Mouse (Mus musculus) lung, postnatal 0 days (tissue): ENCODE measurements around the gene Gfra1. TPM values are rescaled to one million over a fixed set of nuclear protein-coding genes. Genes with fewer than 3 reads are reported as not detected.
A peak's percentile ranks its signal among the peaks of the same experiment; 100 is the strongest.

ENCODE experiments used
- ATAC-seq: fragments of 200-750 bp; cut with Nextera tagmentation; 2 replicates; pipeline ENCODE4 v1.8.0; 2017; ENCODE audit warnings: moderate library complexity
- DNase-seq: peaks from one replicate; pipeline ENCODE4 v3.0.0-alpha.2; 2016; ENCODE audit warnings: low spot score
- H3K27ac ChIP-seq: fragments of 300-500 bp; sonication (generic); 2 replicates; pipeline ENCODE4 v1.5.1; 2014; ENCODE audit warnings: antibody characterized with exemption, mild to moderate bottlenecking, low read length, mixed read lengths
- H3K27me3 ChIP-seq: fragments of 300-500 bp; sonication (generic); replicated peaks from 2 replicates; pipeline ENCODE4 v1.6.1; 2014; ENCODE audit warnings: low read length, mixed read lengths; ENCODE audit not compliant: insufficient read depth
- H3K36me3 ChIP-seq: fragments of 300-500 bp; sonication (generic); 2 replicates; pipeline ENCODE4 v1.6.1; 2014; ENCODE audit warnings: low read length, mixed read lengths; ENCODE audit not compliant: insufficient read depth
- H3K4me1 ChIP-seq: fragments of 300-500 bp; sonication (generic); 2 replicates; pipeline ENCODE4 v1.6.1; 2014; ENCODE audit warnings: antibody characterized with exemption, low read depth, low read length, mixed read lengths; ENCODE audit not compliant: insufficient read depth
- H3K4me2 ChIP-seq: fragments of 300-500 bp; sonication (generic); replicated peaks from 2 replicates; pipeline ENCODE4 v1.6.1; 2014; ENCODE audit warnings: low read depth, mild to moderate bottlenecking, low read length, moderate library complexity, mixed read lengths
- H3K4me3 ChIP-seq: fragments of 300-500 bp; sonication (generic); 2 replicates; pipeline ENCODE4 v1.5.1; 2014; ENCODE audit warnings: low read depth, low read length
- H3K9ac ChIP-seq: fragments of 300-500 bp; sonication (generic); replicated peaks from 2 replicates; pipeline ENCODE4 v1.6.1; 2014; ENCODE audit warnings: low read depth, mild to moderate bottlenecking
- H3K9me3 ChIP-seq: fragments of 300-500 bp; sonication (generic); 2 replicates; pipeline ENCODE4 v1.6.1; 2016; ENCODE audit warnings: low read length, mixed read lengths
- CTCF ChIP-seq: IDR thresholded peaks from 2 replicates; pipeline ENCODE4 v1.5.1; 2016; ENCODE audit warnings: antibody characterized with exemption, mild to moderate bottlenecking
- EP300 ChIP-seq: IDR thresholded peaks from 2 replicates; pipeline ENCODE4 v1.6.1; 2016; ENCODE audit warnings: antibody characterized with exemption, mild to moderate bottlenecking, control low read depth
- WGBS: fragments of 180-500 bp; shearing (Covaris S2); extraction: QIAGEN DNeasy Blood & Tissue Kit; methylation state at CpG from one replicate; pipeline ENCODE4 v1.1.7; 2014; 5-methylcytosine and 5-hydroxymethylcytosine counted together
- polyA plus RNA-seq: library from polyadenylated mRNA; unstranded; fragments of >200 nt; fragmentation: Nextera tagmentation; extraction: Ambion mirVana; gene quantifications from 2 replicates; pipeline ENCODE4 v1.2.1, GENCODE M21; 2015

Gene Gfra1
- polyA plus RNA-seq, 1 experiment from 2014 or later: 6.2 TPM

DNA sequence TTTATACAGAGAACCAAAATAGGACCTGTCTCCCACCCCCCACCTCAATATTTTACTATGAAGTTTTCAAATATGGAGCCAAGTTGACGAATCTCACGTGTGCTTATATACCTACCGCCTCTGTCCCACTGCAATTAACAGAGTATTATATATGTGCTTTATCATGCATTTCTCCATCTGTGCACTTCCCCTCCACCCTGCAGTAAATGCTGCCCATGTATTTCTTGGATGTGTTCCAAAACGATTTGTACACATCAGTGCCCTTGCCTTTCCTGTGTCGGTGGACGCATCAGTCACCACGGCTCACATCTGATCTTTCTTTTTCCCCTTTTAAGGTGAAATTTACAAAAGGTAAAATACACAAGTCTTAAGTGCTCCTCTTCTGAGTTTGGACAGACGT is 77.7 kb downstream of the Gfra1 start:
- WGBS: 25% methylated on average over 8 of the region's 8 CpGs
- no peak overlapping the region for H3K4me3 ChIP-seq
- no peak overlapping the region for H3K27ac ChIP-seq
- no peaks in the 10 kb centered on the region for H3K36me3 ChIP-seq
- H3K4me2 ChIP-seq: no peak overlapping the region
- no peak for TF ChIP-seq EP300
- no peak for TF ChIP-seq CTCF
- no peaks in the 10 kb centered on the region for H3K9me3 ChIP-seq
- ATAC-seq (no peak), DNase-seq (peak; percentile 11)
- H3K9ac ChIP-seq: no peak overlapping the region
- no peaks in the 10 kb centered on the region for H3K27me3 ChIP-seq
- no peaks in the 10 kb centered on the region; the same call in 1 of the 2 replicates for H3K4me1 ChIP-seq

DNA sequence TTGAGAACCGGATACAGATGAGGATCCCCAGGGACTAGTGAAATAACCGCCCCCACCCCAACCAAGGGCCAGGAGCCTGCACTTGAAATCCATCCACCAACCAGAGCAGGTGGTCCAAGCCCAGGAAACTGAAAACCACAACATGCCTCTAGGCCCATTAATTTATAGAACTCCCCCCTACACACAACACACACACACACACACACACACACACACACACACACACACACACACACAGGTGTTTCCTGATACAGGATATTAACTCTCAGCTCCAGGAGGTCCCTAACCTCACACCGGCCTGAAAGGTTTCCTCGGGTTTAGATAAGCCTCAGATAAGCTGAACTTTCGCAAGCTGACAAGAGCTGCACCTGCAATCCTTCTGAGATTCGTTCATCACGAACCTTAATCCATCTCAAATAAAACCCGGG is 79.0 kb downstream of the Gfra1 start:
- H3K9me3 ChIP-seq: no peaks in the 10 kb centered on the region
- 30% methylated on average over 8 of the region's 8 CpGs for WGBS
- H3K4me3 ChIP-seq: no peak overlapping the region
- H3K27ac ChIP-seq: no peak overlapping the region
- no peak overlapping the region for H3K4me2 ChIP-seq
- no peak overlapping the region for H3K9ac ChIP-seq
- DNase-seq: no peak
- H3K27me3 ChIP-seq: no peaks in the 10 kb centered on the region
- TF ChIP-seq CTCF (no peak), EP300 (no peak)
- no peak for ATAC-seq
- no peaks in the 10 kb centered on the region for H3K36me3 ChIP-seq
- no peaks in the 10 kb centered on the region; the same call in 1 of the 2 replicates for H3K4me1 ChIP-seq

DNA sequence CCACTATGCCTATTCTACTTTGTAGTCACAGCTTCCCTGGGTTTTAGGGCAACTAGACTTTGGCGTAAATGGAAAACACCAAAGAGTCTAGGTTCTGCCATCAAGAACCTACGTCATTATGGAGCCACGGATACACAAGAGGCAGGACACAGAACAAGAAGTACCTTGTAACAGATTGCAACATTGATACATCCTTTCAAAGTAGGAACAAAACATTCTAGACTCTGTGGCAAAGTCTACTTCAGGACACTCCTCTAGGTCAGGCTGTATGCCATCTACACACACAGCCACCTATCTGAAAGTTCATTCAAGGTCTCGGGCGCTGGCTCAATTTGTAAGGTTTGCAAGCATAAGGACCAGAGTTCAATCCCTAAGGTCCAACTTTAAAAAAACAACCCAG is 81.1 kb downstream of the Gfra1 start:
- Histone ChIP-seq H3K4me3 (no peak overlapping the region), H3K4me2 (no peak overlapping the region), H3K27ac (no peak overlapping the region), H3K4me1 (no peaks in the 10 kb centered on the region; the same call in 1 of the 2 replicates), H3K9me3 (no peaks in the 10 kb centered on the region), H3K36me3 (no peaks in the 10 kb centered on the region), H3K9ac (no peak overlapping the region), H3K27me3 (no peaks in the 10 kb centered on the region)
- no peak for TF ChIP-seq EP300
- TF ChIP-seq CTCF: no peak
- ATAC-seq (no peak), DNase-seq (no peak)
- 96% methylated on average over 5 of the region's 5 CpGs for WGBS

DNA sequence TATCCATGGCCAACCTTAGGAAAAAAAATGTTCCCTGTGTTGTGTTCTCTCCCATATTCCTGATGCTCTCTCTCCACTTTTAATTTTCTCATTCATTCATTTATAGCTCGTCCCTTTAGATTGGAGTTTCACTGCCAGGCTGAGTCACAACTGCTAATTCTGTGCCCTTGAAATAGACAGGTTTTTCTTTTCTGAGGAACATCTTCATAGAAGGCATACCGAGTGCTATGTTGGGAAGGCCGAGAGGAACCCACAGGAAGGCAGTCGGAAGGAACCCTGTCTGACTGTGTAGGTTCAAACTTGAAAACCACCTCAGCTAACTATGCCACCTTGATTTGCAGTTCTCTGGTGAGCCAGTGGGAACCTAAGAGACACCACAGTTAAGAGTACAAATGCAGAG is 81.6 kb downstream of the Gfra1 start:
- TF ChIP-seq CTCF (no peak), EP300 (no peak)

DNA sequence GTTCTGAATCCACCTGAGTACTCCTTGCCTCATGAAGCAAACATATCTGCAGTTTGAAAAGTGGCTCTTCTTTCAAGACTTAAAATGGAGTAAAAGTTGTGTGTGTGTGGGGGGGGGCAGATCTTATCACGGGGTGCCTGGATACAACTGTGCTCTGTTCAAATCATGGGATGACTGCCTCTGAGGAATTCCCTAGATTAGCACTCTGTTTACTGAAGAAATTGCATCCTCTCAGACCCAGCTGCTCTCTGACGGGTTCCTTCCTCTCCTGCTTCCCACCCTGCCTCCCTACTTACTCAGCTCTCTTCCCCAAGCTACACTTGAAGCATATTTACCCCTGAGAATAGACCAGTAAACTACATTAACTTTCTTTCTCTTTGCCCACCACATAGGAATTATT is 87.2 kb downstream of the Gfra1 start:
- Histone ChIP-seq H3K27ac (no peak overlapping the region), H3K4me1 (no peaks in the 10 kb centered on the region), H3K27me3 (no peaks in the 10 kb centered on the region), H3K4me2 (no peak overlapping the region), H3K36me3 (no peaks in the 10 kb centered on the region), H3K9ac (no peak overlapping the region), H3K9me3 (no peaks in the 10 kb centered on the region), H3K4me3 (no peak overlapping the region)
- DNase-seq (no peak), ATAC-seq (no peak)
- TF ChIP-seq EP300 (no peak), CTCF (no peak)
- WGBS: 18% methylated on average over 2 of the region's 2 CpGs

More for the DNA sequence above, 81.6 kb downstream of the Gfra1 start:
- no peaks in the 10 kb centered on the region for H3K36me3 ChIP-seq
- H3K4me2 ChIP-seq: no peak overlapping the region
- 95% methylated on average over 4 of the region's 4 CpGs for WGBS
- no peak for DNase-seq
- H3K27ac ChIP-seq: no peak overlapping the region
- no peaks in the 10 kb centered on the region for H3K27me3 ChIP-seq
- no peak for ATAC-seq
- H3K9me3 ChIP-seq: no peaks in the 10 kb centered on the region
- H3K4me1 ChIP-seq: no peaks in the 10 kb centered on the region; the same call in 1 of the 2 replicates
- no peak overlapping the region for H3K4me3 ChIP-seq
- no peak overlapping the region for H3K9ac ChIP-seq

DNA sequence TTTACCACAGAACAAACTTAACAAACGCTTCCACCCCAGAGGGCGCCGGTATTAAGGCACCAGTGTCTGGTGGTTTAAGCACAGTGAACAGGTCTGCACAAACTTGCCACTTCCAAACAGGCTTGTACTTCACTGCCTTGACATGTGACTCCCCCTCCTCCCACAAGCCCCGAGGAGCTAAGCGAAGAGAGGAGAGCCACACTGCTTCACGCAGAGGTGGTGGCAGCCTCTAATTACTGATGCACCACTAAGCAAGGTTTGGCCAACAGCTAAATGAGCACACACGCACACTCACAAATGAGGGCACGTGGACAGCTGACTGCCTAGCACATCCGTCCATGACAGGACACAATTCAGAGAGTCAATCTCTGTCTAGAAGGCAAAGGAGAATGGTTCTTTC is 91.0 kb downstream of the Gfra1 start:
- Histone ChIP-seq H3K27ac (no peak overlapping the region), H3K4me3 (no peak overlapping the region), H3K27me3 (no peaks in the 10 kb centered on the region), H3K4me2 (no peak overlapping the region), H3K9ac (no peak overlapping the region), H3K36me3 (no peaks in the 10 kb centered on the region), H3K4me1 (no peaks in the 10 kb centered on the region), H3K9me3 (no peaks in the 10 kb centered on the region)
- WGBS: 72% methylated on average over 9 of the region's 9 CpGs
- TF ChIP-seq CTCF (no peak), EP300 (no peak)
- ATAC-seq (no peak), DNase-seq (no peak)

DNA sequence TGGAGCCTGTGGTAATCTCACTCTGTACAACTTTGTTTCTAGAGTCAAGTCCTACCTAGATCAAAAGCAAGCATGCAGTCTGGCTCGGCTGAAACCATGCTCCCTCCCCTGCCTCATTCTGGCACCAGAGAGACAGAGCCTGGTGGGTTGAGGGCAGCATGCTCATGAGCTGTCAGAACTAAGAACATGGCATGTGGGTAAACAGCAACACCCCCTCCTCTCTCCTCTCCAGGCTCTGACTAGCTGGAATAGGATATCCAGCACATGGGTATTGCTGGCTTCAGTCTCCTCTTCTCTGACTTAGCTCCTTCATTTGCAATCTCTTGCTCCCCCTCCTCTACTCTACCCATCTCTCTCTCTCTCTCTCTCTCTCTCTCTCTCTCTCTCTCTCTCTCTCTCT is 94.7 kb downstream of the Gfra1 start:
- H3K9ac ChIP-seq: no peak overlapping the region
- no peak overlapping the region for H3K4me2 ChIP-seq
- no peaks in the 10 kb centered on the region for H3K27me3 ChIP-seq
- 26% methylated on average over 1 of the region's 1 CpGs for WGBS
- no peak for TF ChIP-seq CTCF
- H3K36me3 ChIP-seq: no peaks in the 10 kb centered on the region
- no peaks in the 10 kb centered on the region for H3K4me1 ChIP-seq
- DNase-seq (no peak), ATAC-seq (no peak)
- no peaks in the 10 kb centered on the region for H3K9me3 ChIP-seq
- no peak overlapping the region for H3K4me3 ChIP-seq
- no peak overlapping the region for H3K27ac ChIP-seq
